Mouse (Mus musculus) megakaryocyte, embryonic 14.5 days (primary cell): ENCODE results near the gene Mlxip. TPM values are rescaled to one million over a fixed set of nuclear protein-coding genes. Genes with fewer than 3 reads are reported as not detected.
A peak's percentile ranks its signal among the peaks of the same experiment; 100 is the strongest.

Source experiments
- H3K27me3 ChIP-seq: replicated peaks from 2 replicates; pipeline ENCODE3; 2012; ENCODE audit warnings: inconsistent platforms
- H3K36me3 ChIP-seq: replicated peaks from 2 replicates; pipeline ENCODE3; 2012; ENCODE audit warnings: low read length, inconsistent platforms, mixed read lengths
- H3K4me1 ChIP-seq: 2 replicates; pipeline ENCODE4 v1.6.1; 2012; ENCODE audit warnings: inconsistent platforms
- H3K4me3 ChIP-seq: replicated peaks from 2 replicates; pipeline ENCODE3; 2012; ENCODE audit warnings: moderate library complexity, mild to moderate bottlenecking, inconsistent platforms
- H3K9me3 ChIP-seq: 2 replicates; pipeline ENCODE4 v1.6.1; 2012; ENCODE audit warnings: inconsistent platforms
- FLI1 ChIP-seq: IDR thresholded peaks from 2 replicates; pipeline ENCODE4 v1.6.1; 2012; ENCODE audit warnings: low read length, inconsistent platforms, mixed read lengths
- GATA1 ChIP-seq: IDR thresholded peaks from 3 replicates; pipeline ENCODE4 v1.6.1; 2012; ENCODE audit warnings: mixed read lengths, low read length, inconsistent platforms, borderline replicate concordance
- polyA plus RNA-seq: library from polyadenylated mRNA; stranded (reverse); fragments of >175 nt; gene quantifications from 2 replicates; pipeline ENCODE4 v1.2.3, GENCODE M21; 2012; ENCODE audit warnings: low replicate concordance; ENCODE audit not compliant: insufficient read depth

The Mlxip gene
- polyA plus RNA-seq, 1 experiment: 3.1 TPM

- Histone ChIP-seq H3K27me3 (no peaks in the 10 kb centered on the region), H3K9me3 (no peaks in the 10 kb centered on the region), H3K4me1 (peaks cover 60% of the 10 kb centered on the region), H3K36me3 (peaks cover 10% of the 10 kb centered on the region), H3K4me3 (peak overlapping the region; percentile 99)
- TF ChIP-seq FLI1 (no peak), GATA1 (no peak)
Measured at GRCm38 (mm10) chr5:123397786-123398185, 3.2 kb downstream of the Mlxip start.

GRCm38 (mm10) chr5:123398856-123399498 lies 4.4 kb downstream of the Mlxip start:
- TF ChIP-seq FLI1 (no peak), GATA1 (no peak)
- Histone ChIP-seq H3K4me3 (no peak overlapping the region), H3K27me3 (no peaks in the 10 kb centered on the region), H3K9me3 (no peaks in the 10 kb centered on the region), H3K36me3 (peaks cover 10% of the 10 kb centered on the region), H3K4me1 (peaks cover 48% of the 10 kb centered on the region)

DNA sequence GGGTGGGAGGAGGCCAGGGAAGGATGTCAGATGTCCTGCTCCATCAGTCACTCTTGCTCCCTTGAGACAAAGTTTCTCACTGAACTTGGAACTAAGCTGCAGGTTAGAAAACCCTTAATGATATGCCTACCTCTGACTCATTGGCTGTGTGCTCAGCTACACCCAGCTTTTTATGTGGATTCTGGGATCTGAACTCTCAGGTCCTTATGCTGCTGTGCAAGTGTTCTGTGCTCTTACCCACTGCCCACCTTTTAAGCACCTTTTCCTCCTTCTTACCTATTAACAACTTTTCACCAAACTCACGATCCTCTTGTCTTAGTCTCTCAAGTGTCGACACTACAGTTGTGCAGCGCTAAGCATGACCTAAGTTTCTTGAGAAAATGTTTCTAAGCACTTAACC lies 9.9 kb downstream of the Mlxip start:
- H3K36me3 ChIP-seq: peaks cover 40% of the 10 kb centered on the region
- TF ChIP-seq GATA1: no peak
- no peak for TF ChIP-seq FLI1
- no peak overlapping the region for H3K4me3 ChIP-seq
- peaks cover 34% of the 10 kb centered on the region for H3K4me1 ChIP-seq
- H3K9me3 ChIP-seq: no peaks in the 10 kb centered on the region
- no peaks in the 10 kb centered on the region for H3K27me3 ChIP-seq

- TF ChIP-seq FLI1: no peak
- no peak for TF ChIP-seq GATA1
- Histone ChIP-seq H3K4me1 (peaks cover 26% of the 10 kb centered on the region), H3K9me3 (peaks cover 4% of the 10 kb centered on the region; the same call in 1 of the 2 replicates), H3K27me3 (no peaks in the 10 kb centered on the region), H3K4me3 (no peak overlapping the region), H3K36me3 (peaks cover 52% of the 10 kb centered on the region)
Measured at GRCm38 (mm10) chr5:123406952-123407351, 12.4 kb downstream of the Mlxip start.

- TF ChIP-seq GATA1 (no peak), FLI1 (no peak)
- no peak overlapping the region for H3K4me3 ChIP-seq
- peaks cover 58% of the 10 kb centered on the region for H3K36me3 ChIP-seq
- H3K27me3 ChIP-seq: no peaks in the 10 kb centered on the region
- peaks cover 4% of the 10 kb centered on the region; the same call in 1 of the 2 replicates for H3K9me3 ChIP-seq
- peaks cover 36% of the 10 kb centered on the region for H3K4me1 ChIP-seq
Measured at GRCm38 (mm10) chr5:123408176-123408575, 13.6 kb downstream of the Mlxip start.

DNA sequence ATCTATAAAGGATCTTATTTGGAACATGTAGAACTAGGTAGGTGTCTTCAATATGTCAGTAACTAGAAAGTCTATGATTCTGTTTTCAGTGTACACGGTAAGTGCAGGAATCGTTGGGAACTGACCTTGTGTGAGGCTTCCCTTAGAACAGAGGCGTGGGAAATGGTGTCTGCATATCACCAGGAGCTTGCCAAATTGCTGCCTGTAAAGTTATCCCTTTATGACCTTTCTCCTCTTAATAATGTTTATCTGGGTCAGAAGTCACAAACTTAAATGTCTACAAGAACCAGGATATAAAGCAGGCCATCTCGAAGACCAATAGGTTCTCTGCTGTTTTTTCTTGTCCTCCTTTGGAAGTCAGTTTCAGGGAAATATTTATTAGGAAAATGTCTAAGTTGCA lies 17.6 kb downstream of the Mlxip start:
- Histone ChIP-seq H3K9me3 (peaks cover 4% of the 10 kb centered on the region; the same call in 1 of the 2 replicates), H3K4me1 (peaks cover 53% of the 10 kb centered on the region), H3K36me3 (peaks cover 48% of the 10 kb centered on the region), H3K27me3 (no peaks in the 10 kb centered on the region), H3K4me3 (no peak overlapping the region)
- TF ChIP-seq GATA1 (no peak), FLI1 (no peak)

DNA sequence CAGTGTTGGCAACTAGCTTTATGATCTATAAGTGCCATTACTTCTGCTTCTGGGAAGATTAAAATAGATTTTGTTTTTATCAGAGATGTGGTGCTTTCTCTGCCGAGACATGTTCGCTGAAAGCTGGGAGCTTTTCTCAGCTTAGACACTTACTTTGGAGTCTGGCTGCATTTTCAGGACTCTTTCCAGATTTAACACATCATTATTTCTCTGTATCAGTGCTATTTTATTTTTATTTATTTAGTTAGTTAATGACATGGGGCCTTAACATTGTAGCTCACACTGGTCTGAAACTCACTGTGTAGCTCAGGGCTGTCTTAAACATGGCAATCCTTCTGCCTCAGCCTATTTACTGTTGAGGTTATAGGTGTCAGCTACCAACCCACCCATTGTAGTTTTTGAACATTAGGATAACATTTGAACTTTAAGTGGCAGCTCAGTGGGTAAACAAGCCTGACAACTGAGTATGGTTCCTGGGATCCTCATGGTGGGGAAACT lies 19.3 kb downstream of the Mlxip start:
- no peak for TF ChIP-seq FLI1
- TF ChIP-seq GATA1: no peak
- H3K4me1 ChIP-seq: peaks cover 54% of the 10 kb centered on the region
- H3K4me3 ChIP-seq: no peak overlapping the region
- peaks cover 4% of the 10 kb centered on the region; the same call in 1 of the 2 replicates for H3K9me3 ChIP-seq
- peaks cover 45% of the 10 kb centered on the region for H3K36me3 ChIP-seq
- H3K27me3 ChIP-seq: no peaks in the 10 kb centered on the region

- no peak overlapping the region for H3K4me3 ChIP-seq
- no peak for TF ChIP-seq GATA1
- no peak for TF ChIP-seq FLI1
- peaks cover 28% of the 10 kb centered on the region for H3K36me3 ChIP-seq
- H3K4me1 ChIP-seq: peaks cover 55% of the 10 kb centered on the region
- H3K9me3 ChIP-seq: no peaks in the 10 kb centered on the region
- no peaks in the 10 kb centered on the region for H3K27me3 ChIP-seq
Measured at GRCm38 (mm10) chr5:123416149-123416548, 21.6 kb downstream of the Mlxip start.

- TF ChIP-seq GATA1 (no peak), FLI1 (no peak)
- peaks cover 28% of the 10 kb centered on the region for H3K36me3 ChIP-seq
- H3K9me3 ChIP-seq: no peaks in the 10 kb centered on the region
Measured at GRCm38 (mm10) chr5:123416566-123417518, 22.2 kb downstream of the Mlxip start.

GRCm38 (mm10) chr5:123423885-123424284 lies 29.3 kb downstream of the Mlxip start:
- no peak overlapping the region for H3K4me3 ChIP-seq
- peaks cover 7% of the 10 kb centered on the region for H3K9me3 ChIP-seq
- TF ChIP-seq FLI1: no peak
- TF ChIP-seq GATA1: no peak
- peaks cover 24% of the 10 kb centered on the region for H3K36me3 ChIP-seq
- peaks cover 33% of the 10 kb centered on the region for H3K4me1 ChIP-seq
- H3K27me3 ChIP-seq: no peaks in the 10 kb centered on the region

More at GRCm38 (mm10) chr5:123416566-123417518, 22.2 kb downstream of the Mlxip start:
- peaks cover 61% of the 10 kb centered on the region for H3K4me1 ChIP-seq
- H3K4me3 ChIP-seq: no peak overlapping the region
- H3K27me3 ChIP-seq: no peaks in the 10 kb centered on the region

GRCm38 (mm10) chr5:123427556-123427955 lies 33.0 kb downstream of the Mlxip start:
- Histone ChIP-seq H3K4me3 (no peak overlapping the region), H3K4me1 (peaks cover 38% of the 10 kb centered on the region), H3K9me3 (peaks cover 7% of the 10 kb centered on the region), H3K36me3 (peaks cover 25% of the 10 kb centered on the region), H3K27me3 (no peaks in the 10 kb centered on the region)
- TF ChIP-seq FLI1 (no peak), GATA1 (no peak)
